Comparison of ENCODE assay signal across 8 mouse cellular contexts in the genomic region with DNA sequence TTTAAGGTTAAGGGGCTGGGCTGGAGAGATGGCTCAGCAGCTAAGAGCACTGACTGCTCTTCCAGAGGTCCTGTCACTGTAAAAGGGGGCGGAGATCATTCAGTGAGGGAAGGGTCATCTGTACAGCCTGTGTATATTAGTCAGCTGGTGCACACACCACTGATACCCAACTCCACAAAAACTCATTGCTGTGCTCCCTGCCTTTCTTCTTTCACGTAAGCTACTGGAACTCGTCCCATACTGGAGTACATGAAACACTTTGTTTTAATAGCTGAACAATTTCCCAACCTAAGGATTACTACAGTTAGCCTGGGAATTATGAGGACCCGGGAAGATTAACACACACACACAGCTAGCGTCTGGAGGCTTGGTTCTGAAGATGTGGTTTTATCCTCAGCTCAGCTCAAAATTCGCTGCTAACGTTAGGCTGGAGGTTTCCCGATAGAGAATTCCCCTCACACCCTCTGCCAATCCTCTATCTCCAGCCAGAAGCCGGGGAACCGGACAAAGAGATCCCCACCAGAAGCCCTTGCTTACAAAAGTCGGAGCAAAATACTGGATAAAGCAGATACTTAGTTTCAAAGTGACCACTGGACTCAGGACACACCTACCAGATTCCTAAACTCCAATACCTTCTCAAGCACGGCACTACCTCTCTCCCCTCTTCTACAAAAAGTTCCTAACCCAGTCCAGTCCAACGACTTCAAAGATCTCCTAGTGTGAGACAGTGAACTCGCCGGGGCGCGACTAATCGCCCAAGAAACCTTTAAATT. TPM values are rescaled to one million over a fixed set of nuclear protein-coding genes. Genes with fewer than 3 reads are reported as not detected.
DNase-seq lines count a peak whose midpoint lies in the region; ATAC-seq and TF ChIP-seq lines count a peak whose summit lies in the region.

No protein-coding gene starts in this region.

- WGBS in intestine, embryonic 15.5 days, result 2% methylated on average over 18 of the region's 18 CpGs
- WGBS in neural tube, embryonic 15.5 days, result 5% methylated on average over 18 of the region's 18 CpGs

- peak overlapping the region; percentile 91 for H3K27ac ChIP-seq in testis, adult 2 months (ENCODE audit: control insufficient read depth, insufficient read depth, low read depth, low read length)
- H3K27ac ChIP-seq in intestine, embryonic 15.5 days, result peak overlapping the region; percentile 71
- peak overlapping the region; percentile 84 for H3K27ac ChIP-seq in neural tube, embryonic 15.5 days (replicated peaks)

- H3K36me3 ChIP-seq in testis, adult 2 months (ENCODE audit: control insufficient read depth, insufficient read depth, low read length), result no peaks in the 10 kb centered on the region
- peaks cover 8% of the 10 kb centered on the region; the same call in 1 of the 2 replicates for H3K36me3 ChIP-seq in intestine, embryonic 15.5 days
- H3K36me3 ChIP-seq in neural tube, embryonic 15.5 days, result peaks cover 19% of the 10 kb centered on the region

- H3K4me2 ChIP-seq in intestine, embryonic 15.5 days (replicated peaks), result peak overlapping the region; percentile 73
- peak overlapping the region; percentile 78 for H3K4me2 ChIP-seq in neural tube, embryonic 15.5 days

- peaks cover 9% of the 10 kb centered on the region for H3K4me1 ChIP-seq in testis, adult 2 months (ENCODE audit: control insufficient read depth, insufficient read depth, low read length)
- H3K4me1 ChIP-seq in intestine, embryonic 15.5 days (replicated peaks), result peaks cover 23% of the 10 kb centered on the region
- H3K4me1 ChIP-seq in neural tube, embryonic 15.5 days, result peaks cover 30% of the 10 kb centered on the region

- peak; percentile 36 for DNase-seq in cerebellum, adult 9-10 months
- no peak for DNase-seq in cerebellum, adult 18-20 months
- no peak for DNase-seq in testis, postnatal 10 days (ENCODE audit: low spot score)
- no peak for DNase-seq in right cerebral cortex, adult 2 months (ENCODE audit: low spot score in 2 of 2)
- no peak for DNase-seq in right cerebral cortex, postnatal 10 days (ENCODE audit: low spot score in 2 of 2)

- no peaks in the 10 kb centered on the region for H3K9me3 ChIP-seq in intestine, embryonic 15.5 days
- H3K9me3 ChIP-seq in neural tube, embryonic 15.5 days (replicated peaks), result no peaks in the 10 kb centered on the region

- TF ChIP-seq CTCF in testis, adult 2 months (IDR thresholded peaks at IDR 0.05; ENCODE audit: control insufficient read depth, insufficient read depth, insufficient replicate concordance, low read depth, low read length), result no peak

- TF ChIP-seq POLR2A in testis, adult 2 months (IDR thresholded peaks at IDR 0.05; ENCODE audit: control insufficient read depth, low read depth, low read length), result no peak

- H3K4me3 ChIP-seq in testis, adult 2 months (ENCODE audit: control insufficient read depth, low read depth, low read length), result peak overlapping the region; percentile 85
- H3K4me3 ChIP-seq in intestine, embryonic 15.5 days (replicated peaks), result peak overlapping the region; percentile 91
- H3K4me3 ChIP-seq in neural tube, embryonic 15.5 days (replicated peaks), result peak overlapping the region; percentile 84

- no peaks in the 10 kb centered on the region for H3K27me3 ChIP-seq in testis, adult 2 months (ENCODE audit: control insufficient read depth, insufficient read depth, low read length)
- no peaks in the 10 kb centered on the region for H3K27me3 ChIP-seq in intestine, embryonic 15.5 days (replicated peaks)
- no peaks in the 10 kb centered on the region for H3K27me3 ChIP-seq in neural tube, embryonic 15.5 days (replicated peaks)

- peak overlapping the region; percentile 61 for H3K9ac ChIP-seq in intestine, embryonic 15.5 days
- H3K9ac ChIP-seq in neural tube, embryonic 15.5 days (replicated peaks), result peak overlapping the region; percentile 63

- no peak for ATAC-seq in intestine, embryonic 15.5 days
- ATAC-seq in neural tube, embryonic 15.5 days (ENCODE audit: low FRiP score), result peak; percentile 7; the same call in 1 of the 2 replicates

RNA-seq across cellular contexts. Expression of gene Lrrc8a, which starts 0.9 kb away (rescaled TPM):
- polyA plus RNA-seq in testis, adult 2 months (2012; rRNA removed), result 8.8 TPM in 2 replicates
- polyA plus RNA-seq in intestine, embryonic 15.5 days (2015; fragmentation: Nextera tagmentation; extraction: Ambion mirVana), result 37.0 and 37.7 TPM in 2 replicates
- polyA plus RNA-seq in neural tube, embryonic 15.5 days (2015; fragmentation: Nextera tagmentation; extraction: Ambion mirVana), result 47.5 and 49.1 TPM in 2 replicates

RNA-seq across cellular contexts. Expression of gene Gm28035, which starts 3.8 kb away (rescaled TPM):
- polyA plus RNA-seq in testis, adult 2 months (2012; rRNA removed), result 0.76 and 0.98 TPM in 2 replicates
- 0.21 and 0.29 TPM in 2 replicates for polyA plus RNA-seq in intestine, embryonic 15.5 days (2015; fragmentation: Nextera tagmentation; extraction: Ambion mirVana)
- 0.12 and 0.32 TPM in 2 replicates for polyA plus RNA-seq in neural tube, embryonic 15.5 days (2015; fragmentation: Nextera tagmentation; extraction: Ambion mirVana)

RNA-seq across cellular contexts. Expression of gene Phyhd1, which starts 29.4 kb away (rescaled TPM):
- 1.8 and 3.0 TPM in 2 replicates for polyA plus RNA-seq in testis, adult 2 months (2012; rRNA removed)
- 9.8 and 11.5 TPM in 2 replicates for polyA plus RNA-seq in intestine, embryonic 15.5 days (2015; fragmentation: Nextera tagmentation; extraction: Ambion mirVana)
- 4.8 and 5.2 TPM in 2 replicates for polyA plus RNA-seq in neural tube, embryonic 15.5 days (2015; fragmentation: Nextera tagmentation; extraction: Ambion mirVana)

RNA-seq across cellular contexts. Expression of gene Kyat1, which starts 31.0 kb away (rescaled TPM):
- polyA plus RNA-seq in testis, adult 2 months (2012; rRNA removed), result 16.0 and 16.4 TPM in 2 replicates
- polyA plus RNA-seq in intestine, embryonic 15.5 days (2015; fragmentation: Nextera tagmentation; extraction: Ambion mirVana), result 18.4 and 19.6 TPM in 2 replicates
- 16.0 and 16.2 TPM in 2 replicates for polyA plus RNA-seq in neural tube, embryonic 15.5 days (2015; fragmentation: Nextera tagmentation; extraction: Ambion mirVana)

RNA-seq across cellular contexts. Expression of gene Gm28038, which starts 44.2 kb away (rescaled TPM):
- polyA plus RNA-seq in testis, adult 2 months (2012; rRNA removed), result not detected in 2 replicates
- polyA plus RNA-seq in intestine, embryonic 15.5 days (2015; fragmentation: Nextera tagmentation; extraction: Ambion mirVana), result not detected in 2 replicates
- polyA plus RNA-seq in neural tube, embryonic 15.5 days (2015; fragmentation: Nextera tagmentation; extraction: Ambion mirVana), result not detected in 2 replicates
